Mouse (Mus musculus): ENCODE results near the gene Syde1. TPM values are rescaled to one million over a fixed set of nuclear protein-coding genes. Genes with fewer than 3 reads are reported as not detected.

The Syde1 gene
- polyA plus RNA-seq, 1 experiment, result 2.8 TPM

GRCm38 (mm10) chr10:78593736-78594135 is 2.0 kb upstream of the Syde1 start:
- no peaks in the 10 kb centered on the region for H3K9me3 ChIP-seq
- no peaks in the 10 kb centered on the region for H3K36me3 ChIP-seq (replicated peaks; ENCODE audit: low read length)
- peaks cover 16% of the 10 kb centered on the region for H3K4me1 ChIP-seq
- TF ChIP-seq FLI1 (IDR thresholded peaks at IDR 0.05; ENCODE audit: low read length) (no peak), GATA1 (IDR thresholded peaks at IDR 0.05; ENCODE audit: borderline replicate concordance, low read length) (no peak)
- H3K4me3 ChIP-seq (replicated peaks), result no peak overlapping the region
- peaks cover 51% of the 10 kb centered on the region for H3K27me3 ChIP-seq (replicated peaks)

DNA sequence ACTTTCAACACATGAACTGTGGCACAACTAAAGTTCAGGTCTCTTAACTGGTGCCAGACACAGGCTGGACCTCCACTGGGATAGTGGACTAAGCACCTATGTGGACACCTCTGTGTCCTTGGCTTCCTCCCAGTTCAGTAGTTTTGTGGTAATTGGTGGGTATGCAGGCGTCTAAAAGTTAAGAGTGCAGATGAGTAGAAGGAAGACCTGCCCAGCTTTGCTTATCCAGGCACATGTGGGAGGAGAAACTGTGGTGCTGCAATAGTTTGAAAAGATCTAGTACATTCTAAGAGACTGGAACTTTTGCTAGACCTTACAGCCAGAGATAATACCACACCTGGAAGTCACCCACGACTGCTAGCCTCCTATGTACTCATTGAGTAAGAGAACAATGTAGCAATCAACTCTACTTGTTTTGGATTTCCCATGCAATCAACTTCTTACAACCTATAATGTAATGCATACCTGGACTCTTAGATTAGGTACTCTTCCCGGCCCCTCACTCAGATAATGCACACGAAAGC is 1.2 kb upstream of the Syde1 start:
- TF ChIP-seq FLI1 (IDR thresholded peaks at IDR 0.05; ENCODE audit: low read length), result no peak
- TF ChIP-seq GATA1 (IDR thresholded peaks at IDR 0.05; ENCODE audit: borderline replicate concordance, low read length), result no peak
- H3K27me3 ChIP-seq (replicated peaks), result peaks cover 51% of the 10 kb centered on the region
- no peaks in the 10 kb centered on the region for H3K9me3 ChIP-seq
- peaks cover 16% of the 10 kb centered on the region for H3K4me1 ChIP-seq
- no peak overlapping the region for H3K4me3 ChIP-seq (replicated peaks)
- no peaks in the 10 kb centered on the region for H3K36me3 ChIP-seq (replicated peaks; ENCODE audit: low read length)

GRCm38 (mm10) chr10:78590744-78591143 is 1.0 kb downstream of the Syde1 start:
- peak overlapping the region; percentile 7 for H3K4me3 ChIP-seq (replicated peaks)
- H3K27me3 ChIP-seq (replicated peaks), result peaks cover 42% of the 10 kb centered on the region
- peaks cover 17% of the 10 kb centered on the region for H3K36me3 ChIP-seq (replicated peaks; ENCODE audit: low read length)
- H3K4me1 ChIP-seq, result peaks cover 16% of the 10 kb centered on the region
- H3K9me3 ChIP-seq, result no peaks in the 10 kb centered on the region
- TF ChIP-seq FLI1 (IDR thresholded peaks at IDR 0.05; ENCODE audit: low read length) (no peak), GATA1 (IDR thresholded peaks at IDR 0.05; ENCODE audit: borderline replicate concordance, low read length) (no peak)

DNA sequence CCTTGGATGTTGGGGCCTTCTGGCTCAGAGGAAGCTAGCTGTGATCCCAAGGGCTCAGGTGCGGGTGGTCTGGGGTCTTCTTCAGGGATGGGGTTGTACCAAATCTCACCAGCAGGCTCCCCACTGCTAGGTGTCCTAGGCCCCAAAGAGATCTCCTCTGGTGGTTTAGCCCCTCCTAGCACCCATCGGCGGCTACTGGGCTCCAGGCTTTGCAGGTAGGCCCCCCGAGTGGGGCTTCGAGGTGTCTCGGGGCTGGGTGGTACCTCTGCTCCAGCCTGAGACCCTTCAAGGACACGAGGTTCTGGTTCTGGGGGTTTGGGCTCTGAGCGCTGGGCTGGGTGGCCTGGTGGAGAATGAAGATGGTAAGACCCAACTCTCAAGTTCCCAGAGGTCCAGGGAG is 1.9 kb downstream of the Syde1 start:
- H3K36me3 ChIP-seq (replicated peaks; ENCODE audit: low read length), result peaks cover 25% of the 10 kb centered on the region
- no peaks in the 10 kb centered on the region for H3K9me3 ChIP-seq
- peaks cover 16% of the 10 kb centered on the region for H3K4me1 ChIP-seq
- no peak overlapping the region for H3K4me3 ChIP-seq (replicated peaks)
- peaks cover 39% of the 10 kb centered on the region for H3K27me3 ChIP-seq (replicated peaks)
- TF ChIP-seq GATA1 (IDR thresholded peaks at IDR 0.05; ENCODE audit: borderline replicate concordance, low read length) (no peak), FLI1 (IDR thresholded peaks at IDR 0.05; ENCODE audit: low read length) (no peak)

- H3K9me3 ChIP-seq, result no peaks in the 10 kb centered on the region
- H3K36me3 ChIP-seq (replicated peaks; ENCODE audit: low read length), result peaks cover 32% of the 10 kb centered on the region
- H3K4me3 ChIP-seq (replicated peaks), result no peak overlapping the region
- H3K4me1 ChIP-seq, result peaks cover 16% of the 10 kb centered on the region
- TF ChIP-seq FLI1 (IDR thresholded peaks at IDR 0.05; ENCODE audit: low read length) (no peak), GATA1 (IDR thresholded peaks at IDR 0.05; ENCODE audit: borderline replicate concordance, low read length) (no peak)
- peaks cover 39% of the 10 kb centered on the region for H3K27me3 ChIP-seq (replicated peaks)
Observed at GRCm38 (mm10) chr10:78589291-78589690, 2.5 kb downstream of the Syde1 start.

GRCm38 (mm10) chr10:78586026-78586425 is 5.7 kb downstream of the Syde1 start:
- peaks cover 64% of the 10 kb centered on the region for H3K36me3 ChIP-seq (replicated peaks; ENCODE audit: low read length)
- H3K4me1 ChIP-seq, result peaks cover 15% of the 10 kb centered on the region
- TF ChIP-seq GATA1 (IDR thresholded peaks at IDR 0.05; ENCODE audit: borderline replicate concordance, low read length) (no peak), FLI1 (IDR thresholded peaks at IDR 0.05; ENCODE audit: low read length) (no peak)

DNA sequence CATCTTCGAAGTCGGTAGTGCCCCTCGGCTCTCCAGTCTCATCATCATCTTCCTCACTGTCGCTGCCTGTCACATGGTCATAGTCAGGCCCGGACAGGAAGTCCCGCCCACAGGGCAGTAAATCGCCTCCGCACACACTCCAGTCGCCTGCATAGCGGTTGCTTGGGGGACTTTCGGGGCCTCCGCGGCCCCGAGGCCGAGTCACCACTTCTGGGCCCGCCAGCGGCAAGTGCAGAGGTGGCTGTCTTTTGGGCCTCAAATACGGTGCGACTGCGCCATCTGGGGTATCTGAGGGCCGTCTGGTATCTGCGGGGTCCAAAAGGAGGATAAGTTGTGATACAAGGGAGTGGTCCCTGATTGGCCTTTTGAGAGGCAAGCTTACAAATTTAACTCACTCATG is 6.2 kb downstream of the Syde1 start:
- no peak for TF ChIP-seq GATA1 (IDR thresholded peaks at IDR 0.05; ENCODE audit: borderline replicate concordance, low read length)
- TF ChIP-seq FLI1 (IDR thresholded peaks at IDR 0.05; ENCODE audit: low read length), result no peak
- peaks cover 14% of the 10 kb centered on the region for H3K4me1 ChIP-seq
- peaks cover 68% of the 10 kb centered on the region for H3K36me3 ChIP-seq (replicated peaks; ENCODE audit: low read length)
- H3K27me3 ChIP-seq (replicated peaks), result peaks cover 10% of the 10 kb centered on the region
- no peak overlapping the region for H3K4me3 ChIP-seq (replicated peaks)
- H3K9me3 ChIP-seq, result no peaks in the 10 kb centered on the region

More at GRCm38 (mm10) chr10:78586026-78586425, 5.7 kb downstream of the Syde1 start:
- Histone ChIP-seq H3K9me3 (no peaks in the 10 kb centered on the region), H3K4me3 (replicated peaks) (no peak overlapping the region), H3K27me3 (replicated peaks) (peaks cover 14% of the 10 kb centered on the region)

DNA sequence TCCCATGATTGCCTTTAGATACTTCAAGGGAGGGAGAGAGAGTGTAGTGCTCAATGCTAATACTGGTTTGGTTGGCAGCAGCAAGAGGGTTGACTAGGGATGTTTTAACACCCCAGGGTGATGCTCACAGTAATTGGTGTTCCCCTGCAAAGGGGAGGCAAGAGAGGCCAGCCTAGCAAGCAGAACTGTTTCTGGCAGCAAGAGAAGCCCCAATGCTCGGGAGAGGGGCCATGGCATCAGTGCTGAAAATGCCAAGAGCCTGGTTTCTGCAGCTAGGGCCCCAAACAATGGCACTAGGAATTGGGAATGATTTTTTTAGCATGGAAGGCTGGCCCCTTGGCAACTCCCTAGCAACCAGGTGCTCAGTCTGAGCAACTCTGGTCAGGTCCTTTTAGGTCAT is 6.8 kb downstream of the Syde1 start:
- Histone ChIP-seq H3K9me3 (no peaks in the 10 kb centered on the region), H3K4me1 (peaks cover 17% of the 10 kb centered on the region), H3K27me3 (replicated peaks) (peaks cover 5% of the 10 kb centered on the region), H3K4me3 (replicated peaks) (no peak overlapping the region), H3K36me3 (replicated peaks; ENCODE audit: low read length) (peaks cover 74% of the 10 kb centered on the region)
- TF ChIP-seq GATA1 (IDR thresholded peaks at IDR 0.05; ENCODE audit: borderline replicate concordance, low read length) (no peak), FLI1 (IDR thresholded peaks at IDR 0.05; ENCODE audit: low read length) (no peak)

DNA sequence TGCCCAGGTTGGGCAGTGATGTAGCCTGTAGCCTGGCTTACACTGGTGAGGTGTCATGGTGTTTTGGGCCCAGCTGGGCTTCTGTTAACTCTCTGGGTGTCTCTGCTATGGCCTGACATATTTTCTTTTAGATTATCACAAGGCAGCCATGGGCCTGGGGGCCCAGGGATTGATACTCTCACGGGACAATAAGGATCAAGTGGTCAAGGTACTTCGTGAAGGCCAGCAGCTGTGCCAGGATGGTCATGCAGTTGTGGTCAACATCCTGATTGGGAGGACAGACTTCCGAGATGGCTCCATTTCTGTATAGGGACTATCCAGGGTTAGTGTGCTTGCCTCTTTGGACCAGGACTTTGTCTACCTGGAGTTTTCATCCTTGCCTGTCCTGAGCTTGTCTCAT is 7.8 kb downstream of the Syde1 start:
- TF ChIP-seq GATA1 (IDR thresholded peaks at IDR 0.05; ENCODE audit: borderline replicate concordance, low read length), result no peak
- no peak for TF ChIP-seq FLI1 (IDR thresholded peaks at IDR 0.05; ENCODE audit: low read length)
- no peaks in the 10 kb centered on the region for H3K27me3 ChIP-seq (replicated peaks)
- H3K36me3 ChIP-seq (replicated peaks; ENCODE audit: low read length), result peaks cover 85% of the 10 kb centered on the region
- peaks cover 21% of the 10 kb centered on the region for H3K4me1 ChIP-seq
- H3K4me3 ChIP-seq (replicated peaks), result no peak overlapping the region
- no peaks in the 10 kb centered on the region for H3K9me3 ChIP-seq

DNA sequence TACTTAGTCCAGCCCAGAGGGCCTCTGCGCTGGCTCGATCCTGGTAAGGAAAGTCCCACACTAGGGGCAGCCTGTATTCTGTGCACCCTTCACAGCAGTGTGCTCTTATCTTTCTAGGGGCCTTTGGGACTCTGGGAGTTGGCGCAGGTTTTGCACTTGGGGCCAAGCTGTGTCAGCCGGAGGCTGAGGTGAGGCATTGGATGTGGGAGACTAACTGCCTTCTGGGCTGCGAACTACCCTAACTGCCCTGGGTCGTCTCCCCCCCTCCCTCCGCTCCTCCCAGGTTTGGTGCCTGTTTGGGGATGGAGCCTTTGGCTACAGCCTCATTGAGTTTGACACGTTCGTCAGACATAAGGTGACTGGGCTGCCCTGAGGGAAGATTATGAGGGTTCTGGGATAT is 8.4 kb downstream of the Syde1 start:
- H3K4me1 ChIP-seq, result peaks cover 21% of the 10 kb centered on the region

GRCm38 (mm10) chr10:78581121-78581520 is 10.6 kb downstream of the Syde1 start:
- Histone ChIP-seq H3K4me3 (replicated peaks) (no peak overlapping the region), H3K4me1 (peaks cover 35% of the 10 kb centered on the region), H3K27me3 (replicated peaks) (no peaks in the 10 kb centered on the region), H3K9me3 (no peaks in the 10 kb centered on the region), H3K36me3 (replicated peaks; ENCODE audit: low read length) (peaks cover 100% of the 10 kb centered on the region)
- TF ChIP-seq GATA1 (IDR thresholded peaks at IDR 0.05; ENCODE audit: borderline replicate concordance, low read length), result no peak
- no peak for TF ChIP-seq FLI1 (IDR thresholded peaks at IDR 0.05; ENCODE audit: low read length)

More for the DNA sequence above, 8.4 kb downstream of the Syde1 start:
- H3K27me3 ChIP-seq (replicated peaks), result no peaks in the 10 kb centered on the region
- peaks cover 91% of the 10 kb centered on the region for H3K36me3 ChIP-seq (replicated peaks; ENCODE audit: low read length)
- H3K4me3 ChIP-seq (replicated peaks), result no peak overlapping the region
- H3K9me3 ChIP-seq, result no peaks in the 10 kb centered on the region
- TF ChIP-seq GATA1 (IDR thresholded peaks at IDR 0.05; ENCODE audit: borderline replicate concordance, low read length) (no peak), FLI1 (IDR thresholded peaks at IDR 0.05; ENCODE audit: low read length) (no peak)
